Mouse (Mus musculus) ovary, postnatal 14 days (tissue): ENCODE results near the gene Ang4.
"Not testable (repeated sequence)": the region's sequence is repeated elsewhere in the genome, so short reads cannot be mapped to it uniquely, and the experiment has no call there.

Experiments
- DNase-seq: peaks from one replicate; pipeline ENCODE4 v3.0.0; 2022; ENCODE audit warnings: low spot score

Gene Ang4

DNA sequence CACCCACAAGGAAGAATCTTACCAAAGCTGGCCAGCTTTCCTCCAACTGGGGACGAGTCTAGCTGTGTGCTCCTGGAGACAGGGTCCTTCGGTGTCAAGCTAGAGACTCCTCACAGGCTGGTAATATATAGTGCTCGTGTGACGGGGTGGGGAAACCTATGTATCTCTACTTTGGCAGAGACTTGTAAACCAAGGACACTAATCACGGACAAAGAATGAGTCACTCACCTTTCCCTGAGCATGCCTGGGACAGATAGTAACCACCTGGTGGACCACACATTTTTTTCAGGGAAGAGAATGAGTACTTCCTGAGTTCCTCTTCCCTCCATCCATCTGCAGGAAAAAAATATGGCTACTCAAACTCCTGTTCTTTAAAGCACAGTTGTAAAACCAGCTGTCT, at the start of gene Ang4:
TSS of gene Ang4 (minus strand) at position 101 of the 400 bp plus-strand sequence.
- DNase-seq: no peak

DNA sequence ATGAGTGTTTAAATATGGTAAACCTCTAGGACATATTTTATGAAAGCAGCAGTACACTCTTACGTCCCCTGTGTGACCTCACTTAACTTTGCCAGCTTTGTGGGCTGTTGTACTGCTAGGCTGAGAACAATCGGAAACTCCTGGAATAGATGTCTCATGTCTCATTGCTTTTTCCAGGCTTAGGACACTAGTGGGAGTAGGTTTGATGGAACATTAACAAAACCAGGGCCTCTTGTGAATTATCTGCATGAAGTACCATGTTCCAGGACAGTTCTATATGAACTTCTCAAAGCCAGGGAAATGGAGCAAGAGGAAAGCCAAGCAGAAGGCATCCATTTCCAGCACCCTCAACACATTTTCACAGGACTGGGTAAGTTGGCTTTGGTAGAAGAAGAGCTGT, 26.4 kb upstream of the Ang4 start, which contains the start of gene AY358078:
TSS of gene AY358078 (plus strand) at position 301 of the 400 bp plus-strand sequence.
- DNase-seq: no peak

DNA sequence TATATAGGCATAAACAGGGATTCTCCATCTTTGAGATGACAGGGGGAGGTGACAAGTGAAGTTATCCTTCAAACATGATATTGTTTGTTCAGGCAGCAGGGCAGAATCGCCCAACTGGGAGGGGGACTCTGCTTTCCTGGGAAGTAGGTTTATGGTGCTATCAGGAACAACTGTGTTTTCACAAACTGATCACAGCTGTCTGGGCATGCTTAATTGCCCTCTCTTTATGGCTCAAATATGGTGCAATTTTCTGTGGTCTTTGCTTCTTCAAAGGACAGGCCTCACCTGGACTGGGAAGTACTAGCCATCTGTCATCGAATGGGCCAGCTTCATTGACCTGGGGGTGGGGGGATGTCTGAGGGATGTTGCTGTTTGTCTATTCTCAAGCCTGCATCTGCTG, 20.7 kb upstream of the Ang4 start:
- DNase-seq: no peak

DNA sequence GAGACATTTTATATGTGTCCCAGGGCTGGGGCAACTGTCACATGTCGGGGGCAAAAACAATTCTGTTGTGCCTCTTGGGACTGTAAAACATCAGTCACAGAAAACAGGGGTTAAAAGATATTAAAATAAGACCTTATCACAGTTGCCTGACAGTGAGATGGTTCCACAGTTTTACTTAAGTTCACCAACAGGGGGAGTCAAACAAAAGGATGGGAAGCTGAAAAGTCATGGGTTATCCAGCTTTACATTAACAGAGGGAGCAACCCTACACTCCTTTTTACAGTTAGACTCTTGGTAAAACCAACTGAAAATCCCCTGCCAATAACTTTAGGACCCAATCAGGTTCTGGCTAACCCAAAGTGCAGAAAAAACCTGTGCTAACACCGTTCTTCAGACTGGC, 15.8 kb upstream of the Ang4 start:
- no peak for DNase-seq

DNA sequence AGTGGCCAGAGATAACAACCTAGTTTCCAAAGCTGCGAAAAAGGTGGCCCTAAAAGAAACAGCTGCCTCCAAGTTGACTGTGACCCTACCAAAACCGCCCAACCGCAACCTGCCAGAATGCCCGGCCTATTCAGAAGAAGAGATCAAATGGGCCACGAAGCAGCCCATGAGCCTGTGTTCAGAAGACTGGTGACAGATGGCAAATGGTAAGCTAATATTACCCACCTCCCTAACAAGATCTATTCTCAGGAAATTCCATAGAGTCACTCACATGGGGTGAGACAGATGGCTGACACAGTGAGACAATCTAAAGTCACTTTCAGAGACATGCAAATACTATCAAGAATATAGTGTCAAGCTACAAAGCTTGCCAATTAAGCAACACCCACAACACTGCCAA, 13.7 kb upstream of the Ang4 start:
- no peak for DNase-seq

DNA sequence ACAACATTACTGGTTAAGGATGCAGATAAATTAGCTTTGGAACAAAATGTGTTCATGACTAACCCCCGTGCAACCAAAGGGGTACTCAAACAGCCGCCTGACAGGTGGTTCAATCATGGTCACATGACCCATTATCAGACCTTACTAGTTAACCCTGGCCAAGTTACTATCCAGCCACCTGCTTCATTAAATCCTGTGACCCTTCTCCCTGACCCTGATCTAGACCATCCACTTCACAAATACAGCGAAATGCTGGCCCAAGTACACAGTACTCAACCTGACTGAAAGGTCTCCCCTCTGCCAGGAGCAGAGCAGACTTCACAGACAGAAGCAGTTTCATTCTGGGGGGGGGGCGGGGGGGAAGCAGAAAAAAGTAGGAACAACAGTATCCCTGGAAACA, 12.9 kb upstream of the Ang4 start:
- no peak for DNase-seq

DNA sequence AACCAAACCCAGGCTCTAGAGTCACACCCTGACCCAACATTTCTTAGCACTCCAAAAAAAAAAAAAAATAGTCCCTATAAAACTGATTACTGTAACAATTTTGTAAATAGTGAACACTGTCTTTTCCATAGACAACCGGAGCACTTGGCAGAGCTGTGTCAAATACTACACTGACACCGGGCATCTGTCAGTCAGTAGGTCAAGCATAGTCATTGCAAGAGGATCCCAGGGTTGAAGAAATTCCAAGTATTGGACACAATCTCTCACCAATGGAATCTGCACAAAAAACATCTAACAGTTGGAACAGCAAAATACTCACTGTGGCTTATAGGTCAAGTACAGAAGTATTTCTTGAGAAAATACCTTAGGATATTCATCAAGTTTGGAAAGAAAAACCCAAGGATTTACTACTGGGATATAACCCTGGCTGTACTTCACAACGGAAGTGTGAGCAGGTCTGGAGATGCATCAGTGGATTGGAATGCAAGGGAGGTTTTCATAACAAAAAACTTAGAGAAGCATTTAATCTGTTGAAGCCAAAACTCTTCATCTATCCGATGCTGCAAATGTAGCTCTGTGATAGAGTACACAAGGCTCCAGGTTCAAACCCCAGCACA, 5.6 kb upstream of the Ang4 start:
- no peak for DNase-seq

DNA sequence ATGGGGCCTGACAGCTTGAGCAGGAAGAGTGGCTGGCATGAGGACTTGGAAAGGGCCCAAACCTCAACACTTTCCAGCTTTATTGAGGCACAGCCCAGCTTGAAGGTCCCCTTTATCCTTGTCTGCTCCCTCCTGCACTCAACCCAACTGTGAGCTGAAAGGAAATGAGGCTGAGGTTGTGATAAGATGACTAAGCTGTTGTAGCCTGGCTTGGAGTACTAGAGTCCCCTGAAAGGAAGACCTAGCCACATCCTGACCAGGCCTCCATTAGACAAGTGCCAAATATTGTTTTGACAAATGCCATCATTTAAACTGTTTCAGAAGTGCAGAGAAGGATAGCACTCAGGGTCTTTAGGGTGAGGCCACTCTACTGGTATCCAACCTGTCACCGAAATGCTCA, 4.4 kb upstream of the Ang4 start:
- DNase-seq: no peak

DNA sequence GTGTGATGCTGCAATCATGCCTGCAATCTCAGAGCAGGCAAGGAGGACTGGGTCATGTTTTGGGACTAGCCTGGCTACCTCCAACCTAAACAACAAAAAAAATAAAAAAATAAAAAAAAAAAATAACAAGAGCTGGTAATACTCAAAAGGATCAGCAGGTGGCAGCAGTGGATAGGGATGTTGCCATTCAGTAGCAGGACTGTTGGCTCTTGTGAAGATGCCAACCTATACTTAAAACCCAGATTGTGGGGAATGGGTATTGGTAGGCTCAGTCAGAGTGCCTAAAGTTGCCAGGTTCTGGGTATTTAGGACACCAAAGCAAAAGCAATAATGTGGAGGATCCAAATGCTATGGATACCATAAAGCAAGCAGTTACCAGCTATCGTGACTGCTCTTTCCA, 2.0 kb downstream of the Ang4 start:
- DNase-seq: not testable (repeated sequence)

DNA sequence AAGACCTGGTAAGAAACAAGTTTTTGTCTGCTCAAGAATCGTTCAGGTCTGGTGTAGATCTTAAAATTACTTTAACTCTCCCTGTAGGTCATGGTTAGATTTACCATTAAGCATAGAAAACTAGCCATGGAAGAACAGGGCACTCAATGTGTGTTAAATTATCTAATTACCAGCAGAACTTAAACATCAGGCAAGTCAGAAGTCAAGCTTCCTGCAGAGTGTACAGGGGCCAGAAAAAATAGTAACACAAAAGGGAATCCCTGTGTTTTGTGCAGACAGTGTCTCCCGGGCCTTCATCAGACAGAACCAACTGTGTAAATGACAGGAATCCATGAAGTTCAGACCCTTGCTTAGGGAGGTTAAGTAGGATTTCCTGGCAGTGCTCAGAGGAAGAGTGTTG, 17.4 kb downstream of the Ang4 start:
- no peak for DNase-seq

DNA sequence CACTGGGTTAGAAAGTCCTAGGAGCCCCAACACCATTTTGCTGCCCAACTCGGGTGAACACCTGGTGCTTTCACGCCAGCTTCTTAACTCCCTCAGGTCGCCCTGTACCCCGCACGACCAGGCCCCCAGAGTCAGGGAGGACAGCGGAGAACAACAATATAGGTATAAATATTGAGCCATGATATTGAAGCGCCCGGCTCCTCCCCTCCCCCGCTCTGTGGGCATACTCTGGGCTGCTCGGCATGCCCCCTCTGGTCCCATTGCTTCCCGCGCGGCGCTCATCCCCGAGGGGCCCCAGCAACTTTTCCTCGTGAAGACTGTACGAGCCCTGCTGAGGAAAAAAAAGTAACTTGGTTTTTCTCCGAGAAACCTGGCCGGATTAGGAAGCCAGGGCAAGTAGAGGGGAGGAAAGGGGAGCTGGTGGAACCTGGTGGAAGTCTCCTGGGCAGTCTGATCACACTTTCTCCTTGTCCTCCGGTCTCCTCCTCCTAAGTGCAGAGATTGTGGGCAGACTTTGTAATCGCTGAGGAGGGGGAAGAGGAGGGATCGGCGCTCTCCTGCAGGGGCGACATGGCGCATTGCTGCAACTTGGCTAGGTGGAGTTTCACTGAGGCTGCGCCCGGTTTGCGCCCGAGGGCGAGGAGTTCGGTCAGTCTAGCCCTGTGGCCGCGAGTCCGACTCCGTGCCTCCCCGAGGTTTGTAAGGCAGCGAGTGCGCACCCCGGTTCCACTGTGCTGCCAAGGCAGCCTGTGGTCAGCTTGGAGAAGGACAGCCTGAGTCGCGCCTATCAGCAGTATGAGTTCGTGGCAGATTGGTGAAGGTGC, 32.8 kb downstream of the Ang4 start:
- no peak for DNase-seq

DNA sequence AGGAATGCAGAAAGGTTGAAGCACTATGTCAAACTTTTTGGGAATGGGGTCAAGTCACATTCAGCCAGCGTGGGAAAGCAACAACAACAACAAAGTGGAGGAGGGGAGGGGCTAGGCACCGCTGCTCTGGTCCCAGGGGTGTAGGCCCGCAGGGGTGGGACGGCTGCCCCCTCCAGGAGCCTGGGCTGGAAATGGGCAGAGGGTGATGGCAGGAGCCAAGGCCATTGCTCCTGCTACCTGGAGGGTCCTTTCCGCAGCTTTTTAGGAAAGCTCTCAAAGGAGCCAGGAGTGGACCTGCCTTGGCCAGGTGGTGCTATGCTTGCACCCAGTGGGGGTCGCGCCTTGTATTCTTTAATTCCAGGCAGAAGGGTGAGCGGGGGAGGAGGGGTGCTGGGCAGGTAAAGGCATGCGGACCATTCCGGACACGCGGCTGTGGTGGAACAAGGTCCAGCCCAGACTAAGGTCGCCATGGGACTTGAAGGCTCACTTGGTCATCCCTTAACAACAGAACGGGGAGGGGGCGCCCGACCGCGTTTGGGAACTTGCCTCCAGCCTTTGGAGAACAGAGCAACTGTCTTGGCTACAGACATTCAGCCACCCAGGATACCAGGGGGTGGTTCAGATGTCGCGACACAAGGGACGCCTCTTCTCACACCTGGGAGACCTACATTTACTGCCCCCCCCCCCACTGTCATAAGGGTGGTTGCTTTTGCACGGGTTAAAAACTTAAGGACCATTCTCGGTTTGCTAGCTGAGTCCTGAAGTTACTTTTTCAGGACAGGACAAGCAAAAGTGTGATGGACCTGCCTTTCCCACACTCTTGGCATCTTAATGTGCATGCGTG, 34.0 kb downstream of the Ang4 start:
- no peak for DNase-seq

DNA sequence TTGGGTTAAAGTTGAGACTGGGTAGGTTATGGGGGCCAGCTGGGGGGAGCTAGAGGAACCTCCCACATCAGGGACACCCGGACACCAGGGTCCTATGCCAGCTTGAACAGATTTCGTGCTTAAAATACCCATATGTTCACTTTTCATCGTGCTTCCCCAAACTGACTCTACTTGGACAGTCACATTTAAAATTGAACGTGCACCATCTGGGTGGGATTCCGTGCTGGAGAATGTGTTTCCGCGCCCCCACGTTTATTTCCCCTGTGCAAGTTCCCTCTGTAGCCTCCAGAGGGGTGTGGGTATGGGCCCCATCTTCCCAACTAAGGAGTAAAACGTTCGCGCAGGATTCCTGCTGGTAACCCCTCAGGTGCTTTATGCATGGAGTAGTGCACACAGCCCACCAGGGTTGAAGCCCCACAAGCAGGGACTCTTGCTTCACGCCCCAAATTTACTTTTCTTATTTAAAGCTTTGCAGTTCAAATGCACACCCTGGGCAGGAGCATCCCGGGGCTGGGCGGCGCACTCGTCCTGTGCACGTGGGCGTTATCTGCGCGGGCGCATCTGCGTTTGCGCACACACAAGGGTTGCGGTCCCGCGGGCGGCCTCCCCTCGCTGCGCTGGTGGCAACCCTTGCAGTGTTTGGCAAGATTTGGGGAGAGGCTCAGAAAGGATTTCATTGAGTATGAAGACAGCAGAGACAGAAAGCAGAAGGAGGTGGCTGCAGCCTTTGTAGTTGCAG, 34.8 kb downstream of the Ang4 start:
- no peak for DNase-seq

DNA sequence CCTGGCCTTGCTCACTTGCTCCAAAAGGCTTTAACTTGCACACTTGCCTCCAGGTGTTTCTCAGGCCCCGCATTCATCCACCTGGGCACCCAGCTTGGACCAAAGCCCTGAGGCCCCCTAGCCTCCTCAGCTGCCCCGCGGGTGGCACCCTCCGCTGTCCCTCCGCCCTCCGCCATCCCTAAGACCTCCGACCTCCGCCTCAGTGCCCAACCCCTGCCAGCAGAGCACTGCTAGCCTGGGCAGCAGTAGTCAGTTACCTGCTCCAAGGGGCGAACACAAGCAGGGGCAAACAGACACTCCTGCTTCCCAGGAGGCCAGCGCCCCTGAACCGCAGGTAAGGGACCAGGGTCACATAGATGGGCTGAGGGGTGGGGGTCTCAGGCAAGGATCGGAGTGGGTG, 35.4 kb downstream of the Ang4 start:
- no peak for DNase-seq

DNA sequence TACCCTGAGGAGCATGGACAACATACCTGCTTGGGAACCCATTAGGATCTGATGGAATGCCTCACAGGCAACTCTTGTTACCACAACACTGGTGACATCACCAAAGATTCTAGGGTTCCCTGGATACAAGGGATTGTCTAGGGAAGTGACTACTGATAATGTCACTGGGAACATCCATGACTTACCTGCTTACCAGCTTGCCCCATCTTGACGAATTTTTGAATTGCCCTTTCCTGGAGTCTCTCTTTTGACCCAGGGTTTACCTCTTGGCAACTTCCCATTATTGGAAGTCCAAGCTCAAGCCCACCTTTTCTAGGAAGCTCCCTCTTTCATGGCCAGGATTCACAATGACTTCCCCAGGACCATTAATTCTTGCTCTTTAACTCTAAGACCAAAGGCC, 56.3 kb downstream of the Ang4 start, which contains the start of gene Gm5800:
TSS of gene Gm5800 (minus strand) at position 101 of the 400 bp plus-strand sequence.
- no peak for DNase-seq
